Mouse (Mus musculus) E14TG2a.4 (cell line): ENCODE measurements around the gene Maml3.

Experiments used
- CTCF ChIP-seq: conservative IDR thresholded peaks from 2 replicates; pipeline ENCODE4 v1.5.1; 2014; ENCODE audit warnings: low read length
- NANOG ChIP-seq: IDR thresholded peaks from 2 replicates; pipeline ENCODE4 v1.6.1; 2014; ENCODE audit warnings: borderline replicate concordance, low read length, mixed read lengths

DNA sequence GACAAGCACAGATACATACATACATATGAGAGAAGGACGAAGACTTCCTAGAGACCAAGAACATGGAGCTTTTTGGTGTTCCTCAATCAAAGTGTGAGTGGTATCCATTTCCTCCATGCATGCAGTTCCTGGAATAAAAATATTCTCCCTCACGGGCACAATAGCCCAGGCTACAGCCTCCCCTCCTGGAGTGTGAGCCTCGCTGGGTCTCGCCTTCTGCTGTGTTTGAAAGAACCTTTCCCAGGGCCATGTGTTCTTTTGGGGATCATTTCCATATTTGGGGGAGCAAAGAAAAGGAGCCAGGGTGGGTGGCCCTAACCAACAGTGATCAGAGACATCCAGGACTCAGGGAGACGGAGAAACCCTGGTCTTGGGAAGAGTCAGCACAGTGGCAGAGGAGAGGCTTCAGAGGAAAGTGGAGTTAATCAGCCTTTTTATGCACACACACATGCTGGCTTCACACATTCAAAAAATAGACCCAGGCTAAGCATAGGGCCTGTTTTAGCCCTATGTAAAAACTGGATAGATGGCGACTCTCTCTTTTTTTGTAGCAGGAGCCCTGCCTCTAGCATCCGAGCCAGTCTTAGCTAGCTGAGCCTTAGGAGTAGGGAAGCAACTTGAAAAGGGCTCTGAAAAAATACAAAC is 17.1 kb downstream of the Maml3 start:
- TF ChIP-seq CTCF (no peak), NANOG (no peak)
